Comparison of ENCODE assay signal across 9 mouse cellular contexts in the genomic region with DNA sequence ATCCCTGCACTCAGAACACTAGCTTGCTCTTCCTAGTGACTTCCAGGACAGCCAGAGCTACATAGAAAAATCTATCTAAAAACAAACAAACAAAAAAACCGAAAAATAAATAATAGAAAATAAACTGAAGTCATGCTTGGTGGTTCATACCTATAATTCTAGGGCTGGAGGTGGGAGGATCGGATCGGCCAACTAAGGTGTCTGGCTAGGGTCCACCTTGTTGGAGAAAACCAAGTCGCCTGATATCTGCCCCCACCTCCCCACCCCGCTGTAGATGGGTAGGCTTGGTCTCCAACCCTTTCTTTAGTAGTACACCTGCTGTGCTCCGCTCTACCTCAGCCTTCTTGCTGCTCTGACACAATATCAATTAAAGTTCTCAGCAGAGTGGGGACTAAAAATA. TPM values are rescaled to one million over a fixed set of nuclear protein-coding genes. Genes with fewer than 3 reads are reported as not detected.
A peak's percentile ranks its signal among the peaks of the same experiment; 100 is the strongest.
DNase-seq lines count a peak whose midpoint lies in the region; ATAC-seq and TF ChIP-seq lines count a peak whose summit lies in the region.
"Had no signal": no experiment of that assay in that cellular context is flagged by ENCODE, and none has a peak within 500 bp of the region (broad histone marks: within the 10 kb centered on the region; RNA-seq: fewer than 3 reads in every experiment).

No protein-coding gene starts in this region.

- DNase-seq in heart, postnatal 14 days: no peak
- no peak for DNase-seq in ES-E14 (ENCODE audit: low read depth, low spot score)
- DNase-seq in hindbrain, embryonic 11.5 days (ENCODE audit: low spot score): no peak
- DNase-seq in thymus, postnatal 14 days: no peak
- no peak for DNase-seq in thymus, adult 2 months
- DNase-seq: cerebellum, postnatal 14 days had no signal

- peaks cover 7% of the 10 kb centered on the region for H3K4me1 ChIP-seq in heart, embryonic 11.5 days (ENCODE audit: control insufficient read depth, insufficient read depth, low read length)
- peaks cover 0 to 2% of the 10 kb centered on the region in 2 experiments; a peak in 1 of 4 replicates for H3K4me1 ChIP-seq in ES-E14 (ENCODE audit: control insufficient read depth in 2 of 2, insufficient read depth in 2 of 2, low read length in 2 of 2, poor library complexity in 1 of 2)
- H3K4me1 ChIP-seq in hindbrain, embryonic 11.5 days (replicated peaks; ENCODE audit: control insufficient read depth, insufficient read depth, low read length): no peaks in the 10 kb centered on the region; the same call in 1 of the 2 replicates
- H3K4me1 ChIP-seq in thymus, adult 2 months (replicated peaks; ENCODE audit: control insufficient read depth, insufficient read depth, low read length): peaks cover 9% of the 10 kb centered on the region

- no peak for ATAC-seq in heart, embryonic 11.5 days (replicated peaks; ENCODE audit: insufficient number of reproducible peaks, low FRiP score, low TSS enrichment)
- no peak for ATAC-seq in hindbrain, embryonic 11.5 days (ENCODE audit: low FRiP score)
- ATAC-seq in megakaryocyte progenitor cell, adult 5-6 weeks (replicated peaks; ENCODE audit: poor library complexity): no peak

- WGBS in heart, embryonic 11.5 days (ENCODE audit: insufficient replicate concordance): 43% methylated on average over 6 of the region's 6 CpGs
- 46% methylated on average over 6 of the region's 6 CpGs for WGBS in hindbrain, embryonic 11.5 days
- WGBS in macrophage (ENCODE audit: missing documents): 54% methylated on average over 6 of the region's 6 CpGs
- WGBS in thymus, adult 2 months: 63% methylated on average over 6 of the region's 6 CpGs

- H3K27me3 ChIP-seq in heart, embryonic 11.5 days (ENCODE audit: control insufficient read depth, insufficient read depth, low read length): no peaks in the 10 kb centered on the region
- no peaks in the 10 kb centered on the region for H3K27me3 ChIP-seq in hindbrain, embryonic 11.5 days (ENCODE audit: control insufficient read depth, insufficient read depth, low read length)
- H3K27me3 ChIP-seq in thymus, adult 2 months (ENCODE audit: control insufficient read depth, insufficient read depth, low read length): no peaks in the 10 kb centered on the region

- H3K4me2 ChIP-seq in heart, embryonic 11.5 days: peak overlapping the region; percentile 83
- H3K4me2 ChIP-seq in hindbrain, embryonic 11.5 days (replicated peaks; ENCODE audit: low read depth, low read length): peak overlapping the region; percentile 51

- in situ Hi-C loops in ES-E14 (cut with MboI; ENCODE audit: low sequenced_read_pairs in 2 of 2, unreplicated experiment in 2 of 2): no loop called here

- no peak overlapping the region for H3K27ac ChIP-seq in heart, embryonic 11.5 days (ENCODE audit: low read depth, low read length)
- H3K27ac ChIP-seq in ES-E14 (ENCODE audit: insufficient read depth, low read depth, low read length, poor library complexity, severe bottlenecking) (no peak overlapping the region), macrophage (peak overlapping the region; percentile 55)
- no peak overlapping the region for H3K27ac ChIP-seq in hindbrain, embryonic 11.5 days (ENCODE audit: low read depth, low read length)
- no peak overlapping the region for H3K27ac ChIP-seq in thymus, adult 2 months (ENCODE audit: control insufficient read depth, insufficient read depth, low read length)

- peak overlapping the region; percentile 91 for H3K4me3 ChIP-seq in heart, embryonic 11.5 days (ENCODE audit: low read depth, low read length)
- peak overlapping the region; percentile 75 to 97 for H3K4me3 ChIP-seq in ES-E14 (ENCODE audit: insufficient read depth in 1 of 2, low read depth in 1 of 2, low read length in 2 of 2, poor library complexity in 1 of 2, severe bottlenecking in 1 of 2)
- peak overlapping the region; percentile 96 for H3K4me3 ChIP-seq in hindbrain, embryonic 11.5 days (ENCODE audit: low read depth, low read length)
- peak overlapping the region; percentile 79 for H3K4me3 ChIP-seq in macrophage (ENCODE audit: inconsistent target)
- no peak overlapping the region for H3K4me3 ChIP-seq in thymus, adult 2 months (ENCODE audit: control insufficient read depth, insufficient read depth, low read length)

- TF ChIP-seq CTCF in thymus, adult 2 months (IDR thresholded peaks at IDR 0.05; ENCODE audit: borderline replicate concordance, control insufficient read depth, extremely low read depth, insufficient read depth, low read length, poor library complexity): no peak

- H3K79me2 ChIP-seq in macrophage (ENCODE audit: inconsistent target): peaks cover 23% of the 10 kb centered on the region; the same call in 1 of the 2 replicates

- no peak for TF ChIP-seq POLR2A in thymus, adult 2 months (IDR thresholded peaks at IDR 0.05; ENCODE audit: control insufficient read depth, extremely low read depth, insufficient read depth, low read length, poor library complexity)

- peaks cover 12% of the 10 kb centered on the region for H3K36me3 ChIP-seq in heart, embryonic 11.5 days (ENCODE audit: control insufficient read depth, insufficient read depth, low read length)
- H3K36me3 ChIP-seq in ES-E14 (ENCODE audit: control insufficient read depth, insufficient read depth, low read length, poor library complexity, severe bottlenecking): peaks cover 13% of the 10 kb centered on the region
- no peaks in the 10 kb centered on the region for H3K36me3 ChIP-seq in hindbrain, embryonic 11.5 days (ENCODE audit: control insufficient read depth, insufficient read depth, low read length)
- peaks cover 4% of the 10 kb centered on the region; the same call in 1 of the 2 replicates for H3K36me3 ChIP-seq in macrophage (ENCODE audit: inconsistent target)
- H3K36me3 ChIP-seq in thymus, adult 2 months (ENCODE audit: control insufficient read depth, insufficient read depth, low read length): peaks cover 5% of the 10 kb centered on the region; the same call in 1 of the 2 replicates

- intact Hi-C loops in heart, postnatal 14 days (cut with DNase I): no loop called here

- no peaks in the 10 kb centered on the region for H3K9me3 ChIP-seq in heart, embryonic 11.5 days (replicated peaks; ENCODE audit: control insufficient read depth, low read length)
- no peaks in the 10 kb centered on the region for H3K9me3 ChIP-seq in ES-E14 (ENCODE audit: control insufficient read depth, insufficient read depth, low read depth, low read length)
- no peaks in the 10 kb centered on the region for H3K9me3 ChIP-seq in hindbrain, embryonic 11.5 days (ENCODE audit: control insufficient read depth, low read length)

- H3K9ac ChIP-seq in heart, embryonic 11.5 days (ENCODE audit: low read depth, low read length): peak overlapping the region; percentile 96
- H3K9ac ChIP-seq in ES-E14 (ENCODE audit: insufficient read depth, low read depth, low read length, poor library complexity, severe bottlenecking): peak overlapping the region; percentile 97; the same call in 1 of the 2 replicates
- peak overlapping the region; percentile 95 for H3K9ac ChIP-seq in hindbrain, embryonic 11.5 days (ENCODE audit: low read depth, low read length)

TF ChIP-seq in ES-E14, 5 proteins besides CTCF, POLR2A, EP300 and RAD21:
- no peak for TF ChIP-seq ZNF384 (IDR thresholded peaks at IDR 0.05; ENCODE audit: low read depth, low read length)

RNA-seq across cellular contexts. Expression of a gene that starts 1.3 kb away (rescaled TPM):
- polyA plus RNA-seq in heart, embryonic 11.5 days (2014; fragmentation: Nextera tagmentation; extraction: Ambion mirVana): 24.2 and 31.1 TPM in 2 replicates
- total RNA-seq in heart, postnatal 14 days (2021): 10 to 100 TPM; 20.6 to 21.9 TPM
- total RNA-seq in ES-E14 (2012; rRNA removed): 66.5 and 79.1 TPM in 2 replicates
- polyA plus RNA-seq in hindbrain, embryonic 11.5 days (2014; fragmentation: Nextera tagmentation; extraction: Ambion mirVana): 38.0 and 48.0 TPM in 2 replicates
- 10 to 100 TPM; 14.6 to 29.8 (median 22.7) TPM for total RNA-seq in macrophage (2018; cell fraction: chromatin; rRNA removed)
- 10 to 100 TPM in 18 of 26 experiments, 1 to 10 TPM in 8; 7.5 to 13.2 (median 10.6) TPM for total RNA-seq in macrophage (2018; cell fraction: cytosol; rRNA removed)
- total RNA-seq in macrophage (2018; cell fraction: nucleus; rRNA removed): 10 to 100 TPM; 11.8 to 26.7 (median 16.9) TPM
- 8.5 to 10.4 TPM (median 9.2 TPM) in 3 replicates for polyA plus RNA-seq in macrophage (2018)
- 18.5 and 23.0 TPM in 2 replicates for polyA plus RNA-seq in thymus, adult 2 months (2012; rRNA removed)
- total RNA-seq in megakaryocyte progenitor cell, adult 5-6 weeks (2015): 31.3 and 39.5 TPM in 2 replicates
- total RNA-seq in megakaryocyte progenitor cell, adult 5-6 weeks (2017): 37.6 and 67.4 TPM in 2 replicates

RNA-seq across cellular contexts. Expression of a gene that starts 18.1 kb away (rescaled TPM):
- polyA plus RNA-seq in heart, embryonic 11.5 days (2014; fragmentation: Nextera tagmentation; extraction: Ambion mirVana): 31.7 and 32.2 TPM in 2 replicates
- 10 to 100 TPM; 15.3 to 16.5 TPM for total RNA-seq in heart, postnatal 14 days (2021)
- total RNA-seq in ES-E14 (2012; rRNA removed): 24.6 and 34.8 TPM in 2 replicates
- polyA plus RNA-seq in hindbrain, embryonic 11.5 days (2014; fragmentation: Nextera tagmentation; extraction: Ambion mirVana): 39.2 and 42.6 TPM in 2 replicates
- 10 to 100 TPM in 24 of 26 experiments, 1 to 10 TPM in 2; 9.0 to 54.9 (median 22.2) TPM for total RNA-seq in macrophage (2018; cell fraction: chromatin; rRNA removed)
- total RNA-seq in macrophage (2018; cell fraction: cytosol; rRNA removed): 10 to 100 TPM; 10.2 to 28.1 (median 18.4) TPM
- total RNA-seq in macrophage (2018; cell fraction: nucleus; rRNA removed): 10 to 100 TPM; 14.2 to 52.6 (median 24.2) TPM
- polyA plus RNA-seq in macrophage (2018): 17.4 to 31.8 TPM (median 19.8 TPM) in 3 replicates
- 8.1 and 8.7 TPM in 2 replicates for polyA plus RNA-seq in thymus, adult 2 months (2012; rRNA removed)
- total RNA-seq in megakaryocyte progenitor cell, adult 5-6 weeks (2015): 20.1 and 20.8 TPM in 2 replicates
- 46.3 and 54.1 TPM in 2 replicates for total RNA-seq in megakaryocyte progenitor cell, adult 5-6 weeks (2017)

RNA-seq across cellular contexts. Expression of a gene that starts 18.1 kb away (rescaled TPM):
- polyA plus RNA-seq in heart, embryonic 11.5 days (2014; fragmentation: Nextera tagmentation; extraction: Ambion mirVana): 0.14 and 0.32 TPM in 2 replicates
- total RNA-seq in heart, postnatal 14 days (2021): under 1 TPM in 1 of 2 experiments, not detected in 1; 0.33 TPM
- 0.63 and 0.98 TPM in 2 replicates for total RNA-seq in ES-E14 (2012; rRNA removed)
- 0.49 and 0.69 TPM in 2 replicates for polyA plus RNA-seq in hindbrain, embryonic 11.5 days (2014; fragmentation: Nextera tagmentation; extraction: Ambion mirVana)
- 1 to 10 TPM in 3 of 26 experiments, under 1 TPM in 14, not detected in 9; 0.44 to 1.5 (median 0.65) TPM for total RNA-seq in macrophage (2018; cell fraction: chromatin; rRNA removed)
- under 1 TPM in 21 of 26 experiments, not detected in 5; 0.05 to 0.31 (median 0.12) TPM for total RNA-seq in macrophage (2018; cell fraction: cytosol; rRNA removed)
- 1 to 10 TPM in 1 of 26 experiments, under 1 TPM in 13, not detected in 12; 0.30 to 1.1 (median 0.44) TPM for total RNA-seq in macrophage (2018; cell fraction: nucleus; rRNA removed)
- polyA plus RNA-seq in macrophage (2018): 0.10 to 0.12 TPM in 2 of 3 replicates, not detected in the other
- 0.16 and 0.19 TPM in 2 replicates for polyA plus RNA-seq in thymus, adult 2 months (2012; rRNA removed)
- total RNA-seq in megakaryocyte progenitor cell, adult 5-6 weeks (2015): 0.30 and 0.32 TPM in 2 replicates
- 0.08 and 0.37 TPM in 2 replicates for total RNA-seq in megakaryocyte progenitor cell, adult 5-6 weeks (2017)
